Mouse (Mus musculus) gastrocnemius, adult 8-10 months (tissue): ENCODE data around the gene Kcnh3. TPM values are rescaled to one million over a fixed set of nuclear protein-coding genes. Genes with fewer than 3 reads are reported as not detected.

Experiments
- DNase-seq, 2 experiments: peaks; one replicate each; pipeline ENCODE4 v3.0.0; 2022; ENCODE audit warnings: low spot score in 2 of 2
- total RNA-seq, 4 experiments: library from RNA; stranded (reverse); gene quantifications; 2 replicates each; pipeline ENCODE4 v1.2.4; 2022

The Kcnh3 gene
- total RNA-seq, 4 experiments from 2014 or later: not detected

- DNase-seq: no peak
Measured at GRCm38 (mm10) chr15:99284527-99285188, 60.0 kb downstream of the Kcnh3 start.

GRCm38 (mm10) chr15:99285189-99285535 lies 60.5 kb downstream of the Kcnh3 start:
- DNase-seq: no peak

GRCm38 (mm10) chr15:99290586-99290985 lies 65.9 kb downstream of the Kcnh3 start:
- no peak for DNase-seq

Other genes starting within 250 kb of the Kcnh3 start
- gene Tuba1c, start 195.0 kb upstream of the Kcnh3 start, total RNA-seq: 1 to 10 TPM; 5.7 to 7.8 (median 6.8) TPM
- under 1 TPM in 3 of 4 experiments, not detected in 1; 0.31 to 0.58 (median 0.35) TPM for gene Prph, start 169.7 kb upstream of the Kcnh3 start, total RNA-seq
- not detected for gene Troap, start 150.3 kb upstream of the Kcnh3 start, total RNA-seq
- gene C1ql4, start 137.0 kb upstream of the Kcnh3 start, total RNA-seq: not detected
- under 1 TPM in 1 of 4 experiments, not detected in 3; 0.24 TPM for gene Dnajc22, start 131.7 kb upstream of the Kcnh3 start, total RNA-seq
- gene Spats2, start 98.9 kb upstream of the Kcnh3 start, total RNA-seq: 1 to 10 TPM; 3.0 to 5.4 (median 4.1) TPM
- gene Mcrs1, start 27.1 kb downstream of the Kcnh3 start, total RNA-seq: 10 to 100 TPM; 18.8 to 34.0 (median 26.1) TPM
- 10 to 100 TPM; 22.5 to 28.5 (median 25.7) TPM for gene Prpf40b, start 70.2 kb downstream of the Kcnh3 start, total RNA-seq
- not detected for gene Fam186b, start 71.0 kb downstream of the Kcnh3 start, total RNA-seq
- gene Fmnl3, start 145.6 kb downstream of the Kcnh3 start, total RNA-seq: 1 to 10 TPM; 3.3 to 5.4 (median 3.9) TPM
- 100 to 1,000 TPM; 194 to 210 (median 203) TPM for gene Tmbim6, start 168.0 kb downstream of the Kcnh3 start, total RNA-seq
- 1 to 10 TPM; 1.5 to 2.2 (median 1.7) TPM for gene Nckap5l, start 232.9 kb downstream of the Kcnh3 start, total RNA-seq
- 1 to 10 TPM; 3.6 to 6.2 (median 4.5) TPM for gene Bcdin3d, start 249.9 kb downstream of the Kcnh3 start, total RNA-seq